Mouse (Mus musculus): ENCODE results near the gene Ndel1.
"Not testable (repeated sequence)": the region's sequence is repeated elsewhere in the genome, so short reads cannot be mapped to it uniquely, and the experiment has no call there.

Ndel1 gene

DNA sequence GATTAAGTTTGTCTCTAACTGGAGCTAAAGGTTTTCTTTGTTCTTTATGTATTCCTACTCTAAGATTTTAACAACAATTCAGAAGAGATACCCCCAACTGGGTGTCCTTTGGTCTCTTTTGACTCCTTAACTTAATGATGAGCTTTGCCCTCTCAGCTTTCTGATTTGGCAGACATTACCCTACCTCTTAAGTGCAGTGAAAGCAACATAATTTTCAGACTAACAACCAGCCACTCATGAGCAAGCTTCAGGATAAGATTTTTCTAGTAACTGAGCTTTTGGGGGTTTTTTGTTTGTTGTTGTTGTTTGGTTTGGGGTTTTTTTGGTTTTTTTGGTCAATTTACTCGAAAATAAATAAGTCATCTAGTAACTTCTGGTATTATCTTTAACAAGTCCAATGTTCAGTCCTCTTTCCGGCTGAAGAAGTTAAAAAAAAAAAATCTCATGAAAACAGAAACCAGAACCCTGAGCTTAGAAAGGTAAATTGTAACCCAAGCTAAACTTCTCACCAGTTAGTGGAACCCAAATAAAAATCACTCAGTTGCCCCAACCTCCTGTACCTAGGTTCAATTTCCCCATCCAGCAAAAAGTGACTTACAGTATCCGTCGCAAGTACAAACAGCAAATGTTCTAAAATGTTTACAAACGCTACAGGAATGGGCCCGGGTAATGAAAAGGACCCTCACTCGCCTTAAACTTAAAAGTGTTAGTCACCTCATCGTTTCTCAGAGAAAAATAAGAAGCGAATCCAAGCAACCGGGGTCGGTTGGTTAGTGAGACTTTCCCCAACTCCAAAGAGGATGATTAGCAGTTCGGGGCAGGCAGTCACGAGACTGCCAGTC lies 19.8 kb downstream of the Ndel1 start:
- no peak for DNase-seq (ENCODE audit: low spot score in 2 of 2)

DNA sequence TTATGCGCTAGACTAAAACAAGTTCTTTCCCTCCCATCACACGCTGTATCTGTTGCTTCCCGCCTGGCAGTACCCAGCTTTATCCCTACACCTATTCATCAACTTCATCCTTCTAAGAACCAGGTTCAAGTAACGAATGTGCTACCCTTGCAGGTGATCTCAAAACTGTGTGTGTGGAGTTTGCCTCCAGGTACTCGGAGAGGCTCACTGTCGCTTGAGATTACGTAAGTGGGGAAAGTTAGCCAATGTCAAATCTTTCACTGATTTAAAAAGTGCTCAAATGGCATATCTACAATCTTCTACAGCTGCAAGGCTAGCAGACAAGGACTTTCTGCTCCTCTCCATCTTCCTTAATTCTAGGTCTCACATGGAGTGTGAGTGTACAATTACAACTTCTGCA lies 20.8 kb downstream of the Ndel1 start:
- no peak for DNase-seq (ENCODE audit: low spot score in 2 of 2)

DNA sequence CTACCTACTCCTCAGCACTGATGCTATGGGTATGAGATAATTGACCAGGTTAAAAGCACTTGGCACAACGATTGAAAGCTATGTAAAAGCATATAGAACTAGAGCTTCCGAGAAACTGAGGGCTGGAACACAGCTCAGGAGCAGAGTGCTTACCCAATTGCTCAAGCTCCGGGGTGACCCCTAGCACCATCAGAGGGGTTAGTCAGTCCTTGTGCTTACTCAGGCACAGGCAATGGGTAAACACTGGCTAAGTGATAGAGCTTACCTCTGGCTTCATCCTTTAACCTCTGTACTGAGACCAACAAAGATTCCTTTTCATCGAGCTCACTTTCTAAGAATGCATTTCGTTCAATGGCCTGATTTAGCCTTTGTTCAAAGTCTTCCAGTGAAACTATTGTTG lies 32.1 kb downstream of the Ndel1 start:
- no peak for DNase-seq (ENCODE audit: low spot score in 2 of 2)

DNA sequence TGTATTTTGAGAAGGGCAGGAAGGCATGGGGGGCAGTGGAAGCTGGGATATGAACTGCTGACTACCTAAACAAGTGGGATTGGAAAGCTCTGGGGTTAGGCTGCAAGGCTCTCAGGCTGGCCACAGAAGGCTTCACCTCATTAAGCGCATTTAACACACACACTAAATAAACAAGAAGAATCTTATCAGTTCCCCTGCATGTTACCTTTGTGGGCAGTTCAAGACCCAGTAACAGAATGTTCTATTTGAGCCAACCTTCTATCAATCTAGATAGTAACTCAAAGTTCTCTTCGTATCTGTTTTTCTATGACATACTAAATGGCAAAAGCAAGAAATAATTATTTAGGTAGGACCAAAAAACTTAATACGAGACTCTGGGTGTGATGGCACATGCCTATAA lies 36.6 kb downstream of the Ndel1 start:
- DNase-seq (ENCODE audit: low spot score in 2 of 2): no peak

DNA sequence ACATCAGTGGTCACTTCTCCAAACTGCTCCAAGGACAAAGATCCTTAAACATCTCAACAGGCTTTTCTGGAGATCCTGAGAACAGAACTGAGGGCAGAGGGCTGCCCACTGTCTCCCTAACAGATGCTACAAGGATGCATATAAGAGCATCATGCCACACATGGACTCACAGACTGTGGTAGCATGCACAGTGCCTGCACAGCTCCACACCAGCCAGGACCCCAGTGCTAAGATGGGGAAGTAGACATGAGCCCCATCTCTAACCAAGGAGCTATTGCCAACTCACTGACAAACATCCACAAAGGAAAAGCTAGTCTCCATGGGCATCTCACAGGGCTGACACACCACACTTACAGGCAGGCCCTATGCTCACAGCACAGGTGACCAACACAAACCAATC lies 38.1 kb downstream of the Ndel1 start:
- DNase-seq (ENCODE audit: low spot score in 2 of 2): no peak

DNA sequence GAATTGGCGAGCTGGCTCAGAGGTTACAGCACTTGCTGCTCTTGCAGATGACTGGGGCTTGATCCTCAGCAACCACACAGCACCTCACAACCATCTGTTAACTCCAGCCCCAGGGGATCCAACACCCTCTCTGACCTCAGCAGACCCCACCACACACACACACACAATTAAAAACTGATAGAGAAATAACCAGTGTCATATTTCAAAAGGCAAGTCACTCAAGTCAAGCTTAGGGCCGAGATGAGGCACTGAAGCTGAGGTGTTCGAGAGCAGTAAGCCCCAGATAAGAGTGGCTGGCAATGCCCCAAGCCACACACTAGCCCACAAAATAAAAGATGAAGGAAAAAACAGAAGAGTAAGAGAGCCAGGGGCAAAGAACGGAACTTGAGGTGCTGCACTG lies 38.9 kb downstream of the Ndel1 start:
- no peak for DNase-seq (ENCODE audit: low spot score in 2 of 2)

DNA sequence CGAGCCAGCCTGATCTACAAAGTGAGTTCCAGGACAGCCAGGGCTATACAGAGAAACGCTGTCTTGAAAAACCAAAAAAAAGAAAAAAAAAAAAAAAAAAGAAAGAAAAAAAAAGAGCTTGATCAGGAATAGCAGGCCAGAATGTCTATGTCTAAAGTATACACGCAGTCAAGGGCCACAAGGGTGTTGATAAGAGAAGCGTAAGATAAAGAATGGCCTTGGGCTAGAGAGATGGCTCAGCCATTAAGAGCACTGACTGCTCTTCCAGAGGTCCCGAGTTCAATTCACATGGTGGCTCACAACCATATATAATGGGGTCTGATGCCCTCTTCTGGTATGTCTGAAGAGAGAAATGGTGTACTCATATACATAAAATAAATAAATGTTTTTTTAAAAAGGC lies 40.1 kb downstream of the Ndel1 start:
- not testable (repeated sequence) for DNase-seq (ENCODE audit: low spot score in 2 of 2)

DNA sequence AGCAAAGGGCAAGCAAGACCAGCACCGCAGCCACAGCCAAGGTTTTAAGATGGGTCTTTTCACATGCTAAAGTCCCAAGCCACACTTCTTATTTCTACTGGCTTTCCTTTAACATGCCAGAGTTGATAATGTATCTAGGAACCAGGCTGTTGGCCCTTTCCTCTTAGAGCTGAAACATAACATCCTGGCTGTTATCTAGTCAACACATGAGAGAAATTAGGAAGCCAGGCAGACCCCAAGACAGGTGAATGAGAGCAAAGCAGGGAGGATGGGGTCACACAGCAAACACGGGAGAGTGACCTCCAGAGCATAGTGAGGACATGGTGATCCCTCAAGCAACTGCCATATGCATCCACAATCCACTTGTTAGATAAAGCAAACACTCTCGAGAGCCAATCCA lies 44.9 kb downstream of the Ndel1 start:
- DNase-seq (ENCODE audit: low spot score in 2 of 2): no peak

DNA sequence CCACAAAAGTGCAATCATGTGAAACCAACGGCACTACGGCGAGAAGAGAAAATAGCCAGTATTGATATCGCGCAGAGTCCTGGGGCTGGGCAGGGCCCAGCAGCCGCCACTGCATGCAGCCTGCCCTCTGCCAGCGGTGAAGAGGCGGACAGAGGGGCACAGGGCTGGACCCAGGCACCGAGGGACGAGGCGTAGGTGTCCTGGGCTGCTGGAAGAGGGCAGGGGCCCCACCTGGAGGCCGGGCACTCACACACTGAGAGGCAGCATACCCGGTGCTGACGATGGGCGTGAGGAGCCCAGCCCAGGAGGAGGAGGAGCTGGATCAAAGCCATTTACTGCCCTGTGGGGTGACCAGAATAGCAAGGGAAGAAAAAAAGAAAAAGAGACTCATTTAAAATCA lies 49.3 kb downstream of the Ndel1 start:
- DNase-seq (ENCODE audit: low spot score in 2 of 2): no peak

DNA sequence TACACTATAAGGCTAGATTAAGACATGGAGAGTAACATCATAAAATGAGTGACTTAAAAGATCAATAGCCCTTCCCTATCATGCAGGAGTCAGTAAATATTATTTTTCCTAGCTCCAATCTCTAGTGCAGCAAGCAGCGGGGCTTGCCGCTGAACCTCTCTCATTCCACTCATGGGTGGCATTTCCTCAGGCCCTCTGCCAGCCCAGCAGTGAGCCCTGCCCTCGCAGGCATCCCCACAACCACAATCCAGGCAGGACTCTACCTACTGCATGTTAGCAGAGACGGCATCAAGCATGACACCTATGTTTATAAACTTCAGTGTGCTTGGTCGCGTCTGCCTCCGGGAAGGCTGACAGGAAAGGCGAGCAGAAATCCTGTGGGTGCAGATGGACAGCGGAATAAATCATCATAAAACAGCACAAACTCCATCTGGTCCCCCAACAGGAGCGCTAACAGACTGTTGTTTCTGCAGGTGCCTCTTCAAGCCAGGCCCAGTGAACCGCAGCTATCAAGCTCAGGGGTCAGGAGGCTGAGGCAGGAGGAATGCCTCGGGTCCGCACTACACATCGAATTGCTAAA lies 52.3 kb downstream of the Ndel1 start:
- no peak for DNase-seq (ENCODE audit: low spot score in 2 of 2)

DNA sequence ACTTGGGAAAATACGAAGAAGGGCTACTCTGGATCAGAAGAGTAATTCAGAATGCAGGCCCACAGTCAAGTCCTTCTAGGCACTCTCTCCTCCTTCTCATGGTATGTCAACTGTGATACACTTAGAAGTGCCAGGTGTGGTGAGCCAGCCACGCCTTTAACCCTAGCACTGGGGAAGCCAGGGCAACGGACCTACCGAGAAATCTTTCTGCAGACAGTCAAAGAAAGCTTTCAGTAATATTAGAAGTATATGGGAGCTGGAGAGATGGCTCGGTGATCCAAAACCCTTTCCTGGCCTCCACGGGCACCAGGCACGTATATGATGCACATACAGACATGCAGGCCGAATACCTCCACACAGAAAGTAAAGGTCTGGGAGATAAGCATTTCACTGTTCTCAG lies 53.2 kb downstream of the Ndel1 start:
- DNase-seq (ENCODE audit: low spot score in 2 of 2): no peak

DNA sequence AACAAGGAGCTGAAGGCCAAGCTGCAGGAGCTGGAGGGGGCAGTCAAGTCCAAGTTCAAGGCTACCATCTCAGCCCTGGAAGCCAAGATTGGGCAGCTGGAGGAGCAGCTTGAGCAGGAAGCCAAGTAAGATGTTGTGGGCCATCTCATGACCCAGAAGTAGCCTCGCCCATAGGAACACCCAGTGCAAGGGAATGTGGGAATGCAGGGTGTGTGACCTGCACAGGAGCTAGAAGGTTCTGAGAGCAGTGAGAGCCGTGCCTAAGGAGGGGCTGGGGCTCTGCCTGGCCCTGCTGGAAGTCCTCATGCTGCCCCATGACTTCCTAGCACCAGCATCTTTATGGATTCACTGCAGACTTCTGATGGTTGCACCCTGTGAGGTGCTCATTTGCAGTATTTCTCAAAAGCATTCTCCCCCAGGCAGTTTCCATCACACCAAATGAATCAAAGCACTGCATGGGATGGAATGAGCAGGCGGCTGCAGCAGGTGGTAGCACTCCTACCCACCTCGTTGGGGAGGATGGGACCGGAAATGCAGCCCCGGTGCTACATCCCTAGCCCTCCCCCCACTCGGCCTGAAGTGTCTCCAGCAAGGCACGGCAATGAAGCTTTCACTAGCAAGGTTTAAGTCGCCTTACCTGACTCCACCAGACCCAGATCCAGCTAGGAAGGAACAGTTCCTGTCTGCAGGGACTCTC lies 59.6 kb downstream of the Ndel1 start:
- DNase-seq (ENCODE audit: low spot score in 2 of 2): no peak

DNA sequence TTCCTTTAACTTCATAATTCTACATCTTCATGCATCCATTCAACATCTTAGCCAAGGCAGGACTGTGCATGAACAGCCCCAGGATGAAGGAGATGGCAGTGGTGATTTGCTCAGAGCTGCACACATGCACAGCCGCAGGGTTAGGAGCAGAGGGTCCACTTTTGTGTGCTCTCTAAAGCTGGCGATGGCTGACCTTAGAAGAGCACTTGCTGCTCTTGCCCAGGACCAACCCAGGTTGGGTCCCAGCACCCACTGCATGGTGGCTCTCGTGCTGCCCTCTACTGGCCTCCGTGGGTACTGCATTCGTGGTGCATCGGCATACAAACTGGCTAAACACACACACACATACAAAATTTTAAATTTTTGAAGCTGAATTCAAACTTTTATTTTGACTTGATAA lies 63.9 kb downstream of the Ndel1 start:
- peak; percentile 31 to 71 for DNase-seq (ENCODE audit: low spot score in 2 of 2)

DNA sequence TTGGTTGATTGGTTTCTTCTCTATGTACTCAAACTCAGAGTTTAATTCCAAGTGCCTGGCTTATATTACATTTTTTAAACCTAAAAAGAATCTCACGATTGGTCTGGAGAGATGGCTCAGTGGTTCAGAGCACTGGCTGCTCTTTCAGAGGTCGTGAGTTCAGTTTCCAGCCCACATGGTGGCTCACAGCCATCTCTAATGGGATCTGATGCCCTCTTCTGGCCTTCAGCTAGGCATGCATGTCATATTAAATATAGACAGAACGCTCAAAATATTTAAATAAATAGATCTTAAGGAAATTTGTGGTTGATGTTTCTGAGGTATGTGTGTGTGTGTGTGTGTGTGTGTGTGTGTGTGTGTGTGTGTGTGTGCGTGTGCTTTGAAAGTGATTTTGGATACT lies 66.5 kb downstream of the Ndel1 start:
- DNase-seq (ENCODE audit: low spot score in 2 of 2): no peak

DNA sequence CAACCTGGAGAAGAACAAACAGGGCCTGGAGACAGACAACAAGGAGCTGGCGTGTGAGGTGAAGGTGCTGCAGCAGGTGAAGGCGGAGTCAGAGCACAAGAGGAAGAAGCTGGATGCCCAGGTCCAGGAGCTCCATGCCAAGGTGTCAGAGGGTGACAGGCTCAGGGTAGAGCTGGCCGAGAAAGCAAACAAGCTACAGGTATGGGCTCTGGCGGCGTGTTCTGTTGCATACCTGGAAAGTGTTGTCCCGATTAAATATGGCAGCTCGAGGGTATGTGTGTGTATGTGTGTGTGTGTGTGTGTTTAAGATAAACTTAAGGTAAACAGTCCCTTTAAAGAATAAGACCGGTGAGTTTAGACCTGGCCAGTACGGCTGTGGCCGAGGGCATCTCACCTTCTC lies 73.4 kb downstream of the Ndel1 start:
- DNase-seq (ENCODE audit: low spot score in 2 of 2): no peak

DNA sequence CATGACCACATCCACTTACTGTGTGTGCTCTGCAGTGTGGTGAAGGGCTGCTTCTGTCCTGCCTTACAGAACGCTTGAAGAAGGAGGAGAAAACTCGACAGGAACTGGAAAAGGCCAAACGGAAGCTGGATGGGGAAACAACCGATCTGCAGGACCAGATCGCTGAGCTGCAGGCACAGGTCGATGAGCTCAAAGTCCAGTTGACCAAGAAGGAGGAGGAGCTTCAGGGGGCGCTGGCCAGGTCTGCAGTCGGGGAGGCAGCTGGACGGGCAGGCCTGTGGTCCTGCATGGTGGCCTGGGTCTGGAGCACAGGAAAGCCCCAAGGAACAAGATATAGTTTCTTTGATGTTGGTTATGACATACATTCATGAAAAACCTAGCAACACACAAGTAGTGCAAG lies 79.9 kb downstream of the Ndel1 start:
- no peak for DNase-seq (ENCODE audit: low spot score in 2 of 2)

DNA sequence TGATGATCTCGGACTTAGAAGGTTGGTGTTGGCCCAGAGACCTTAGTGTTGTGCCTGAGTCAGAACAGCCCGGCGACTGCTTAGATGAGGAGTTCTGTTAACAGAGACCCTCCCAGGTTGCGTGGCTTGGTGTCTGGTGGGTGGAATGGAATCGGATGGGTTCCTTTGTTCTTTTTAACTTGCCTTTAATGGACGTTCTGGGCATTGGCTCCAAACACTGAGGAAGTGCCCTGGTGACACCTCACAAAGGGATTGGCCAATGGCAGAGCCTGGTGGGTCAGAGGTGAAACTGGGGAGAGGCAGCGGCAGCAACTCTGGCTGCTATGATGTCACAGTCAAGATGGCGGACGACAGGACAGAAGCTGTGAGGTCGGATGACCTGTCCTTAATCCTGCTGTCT lies 80.9 kb downstream of the Ndel1 start:
- DNase-seq (ENCODE audit: low spot score in 2 of 2): no peak

DNA sequence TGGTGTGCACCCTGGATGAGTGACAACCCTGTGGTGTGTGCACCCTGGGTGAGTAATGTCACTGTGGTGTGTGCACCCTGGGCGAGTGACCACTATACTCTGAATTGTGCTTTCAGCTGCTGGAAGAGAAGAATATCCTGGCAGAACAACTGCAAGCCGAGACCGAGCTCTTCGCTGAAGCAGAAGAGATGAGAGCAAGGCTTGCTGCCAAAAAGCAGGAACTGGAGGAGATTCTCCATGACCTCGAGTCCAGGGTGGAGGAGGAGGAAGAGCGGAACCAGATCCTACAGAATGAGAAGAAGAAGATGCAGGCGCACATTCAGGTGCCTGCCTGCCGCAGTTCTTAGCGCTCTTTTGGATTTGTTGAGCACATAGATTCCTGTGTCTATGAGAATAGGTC lies 84.4 kb downstream of the Ndel1 start:
- DNase-seq (ENCODE audit: low spot score in 2 of 2): no peak

DNA sequence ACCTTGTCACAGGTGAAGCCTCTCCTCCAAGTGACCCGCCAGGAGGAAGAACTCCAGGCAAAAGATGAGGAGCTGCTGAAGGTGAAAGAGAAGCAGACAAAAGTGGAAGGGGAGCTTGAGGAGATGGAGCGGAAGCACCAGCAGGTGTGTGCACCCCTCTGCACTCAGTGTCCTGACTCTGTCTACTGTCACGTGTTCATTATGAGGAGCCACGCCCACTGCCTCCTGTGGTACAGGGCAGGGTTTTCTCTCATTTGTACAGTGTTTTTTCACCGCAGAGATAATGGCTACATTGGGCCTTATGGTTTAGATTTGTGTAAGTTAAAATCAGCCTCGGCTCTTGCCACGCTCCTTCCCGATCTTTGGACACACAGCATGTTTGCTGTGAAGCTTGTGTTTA lies 85.8 kb downstream of the Ndel1 start:
- no peak for DNase-seq (ENCODE audit: low spot score in 2 of 2)

DNA sequence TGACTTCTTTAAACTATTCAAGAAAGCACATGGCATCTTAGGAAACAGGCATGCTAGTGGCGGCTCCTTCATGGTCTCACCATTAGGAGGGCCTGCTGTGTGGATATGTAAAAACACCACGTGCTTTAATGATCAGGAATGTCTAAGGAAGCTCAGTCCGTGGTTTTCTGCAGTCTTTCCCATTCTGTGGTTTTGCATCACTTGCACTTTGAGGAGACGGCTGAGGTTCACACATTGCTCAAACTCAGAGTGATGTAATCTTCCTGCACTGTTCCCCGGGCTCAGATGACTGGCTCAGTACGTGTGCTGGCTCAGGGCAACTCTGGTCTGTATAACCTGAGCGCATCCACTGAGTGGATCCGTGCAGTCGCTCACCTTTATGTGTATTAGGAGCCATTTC lies 89.3 kb downstream of the Ndel1 start:
- DNase-seq (ENCODE audit: low spot score in 2 of 2): no peak

DNA sequence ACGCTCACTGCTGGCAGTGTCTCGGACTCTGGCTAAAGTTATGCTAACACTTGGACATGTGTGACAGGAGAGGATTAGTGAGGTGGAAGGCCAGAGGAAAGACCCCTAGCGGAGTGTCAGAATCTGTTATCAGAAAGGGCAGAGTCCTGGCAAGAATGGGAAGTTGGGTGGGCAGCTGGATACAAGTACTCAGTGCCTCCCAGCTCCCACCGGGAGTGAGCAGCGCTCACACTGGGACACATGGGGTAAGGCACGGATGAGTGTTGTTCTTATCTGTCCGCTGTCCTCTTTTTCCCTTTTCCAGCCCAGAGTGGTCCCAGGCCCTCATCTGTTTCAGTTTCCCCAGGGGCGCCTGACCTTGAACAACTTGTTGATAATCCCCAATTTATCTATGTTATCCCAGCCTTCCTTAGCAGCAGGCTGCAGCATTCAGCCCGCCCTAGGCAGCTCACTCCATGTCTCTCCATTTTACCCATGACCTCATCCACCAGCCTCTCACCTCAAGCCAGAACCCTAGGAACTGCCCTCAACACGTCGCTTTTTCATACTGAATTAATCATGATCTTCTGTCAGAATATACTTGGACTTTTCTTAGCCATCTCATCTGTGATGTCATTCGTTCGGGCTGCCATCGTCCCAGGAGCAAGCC lies 91.1 kb downstream of the Ndel1 start:
- DNase-seq (ENCODE audit: low spot score in 2 of 2): no peak

DNA sequence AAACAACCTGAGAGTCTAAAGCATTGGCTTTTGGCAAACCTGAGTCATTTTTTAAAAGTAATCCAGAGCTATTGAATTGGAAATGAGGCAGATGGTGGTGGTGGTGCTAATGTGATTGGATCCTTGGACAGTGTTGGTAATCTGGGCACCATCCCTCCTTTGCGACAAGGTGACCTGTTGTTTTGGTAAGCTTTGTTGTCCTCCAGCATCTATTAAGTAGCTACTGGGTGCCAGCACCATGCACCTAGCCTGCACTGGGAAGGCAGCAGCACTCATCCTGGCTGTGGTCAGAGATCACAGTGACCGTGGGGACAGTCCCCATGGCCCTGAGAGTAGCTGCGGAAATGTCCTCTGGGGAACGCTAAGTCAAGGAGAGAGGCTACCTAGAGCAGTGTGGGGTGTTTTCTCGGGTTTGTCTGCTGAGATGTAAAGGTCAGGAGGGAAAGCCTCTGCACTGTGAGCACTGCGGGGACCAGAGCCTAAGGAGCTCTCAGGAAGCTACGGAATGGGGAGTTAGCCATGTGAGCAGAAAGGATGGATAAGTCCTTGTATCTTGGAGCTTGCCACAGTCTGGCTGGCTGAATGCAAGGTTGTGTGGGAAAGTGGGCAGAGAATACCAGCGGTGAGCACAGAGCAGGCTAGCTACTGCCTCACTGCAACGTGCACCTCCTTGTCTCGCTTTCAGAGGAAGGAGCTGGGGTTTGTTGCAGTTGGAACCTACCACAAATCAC lies 91.8 kb downstream of the Ndel1 start:
- DNase-seq (ENCODE audit: low spot score in 2 of 2): no peak

Data from urinary bladder, adult 18-20 months (tissue).